ENCODE assay signal across 20 mouse cellular contexts in genomic region chr6:103345195-103345594, GRCm38 (mm10).
DNase-seq lines count a peak whose midpoint lies in the region; ATAC-seq and TF ChIP-seq lines count a peak whose summit lies in the region.
"Had no signal": no experiment of that assay in that cellular context is flagged by ENCODE, and none has a peak within 500 bp of the region (broad histone marks: within the 10 kb centered on the region; RNA-seq: fewer than 3 reads in every experiment).

No protein-coding gene starts in this region.

- peak; percentile 26 for DNase-seq in kidney, postnatal 0 days (ENCODE audit: low spot score)
- DNase-seq in kidney, postnatal 10 days = no peak
- peak; percentile 84 for DNase-seq in 416B (ENCODE audit: low read depth)
- DNase-seq in brain, adult 2 months (ENCODE audit: low read depth, low spot score) = peak; percentile 33
- no peak for DNase-seq in heart, adult 2 months
- DNase-seq in kidney, postnatal 25 days = no peak
- DNase-seq: adrenal gland, adult 2 months; cerebellum, adult 11 months; cerebellum, postnatal 36 days; heart, postnatal 10 days; kidney, postnatal 4 days; liver; thymus, adult 18-20 months had no signal

- no peak overlapping the region for H3K9ac ChIP-seq in kidney, postnatal 0 days (ENCODE audit: low read depth, low read length)
- H3K9ac ChIP-seq in intestine, embryonic 16.5 days (ENCODE audit: low read depth, low read length) = no peak overlapping the region
- H3K9ac ChIP-seq in heart, adult 2 months (ENCODE audit: low read depth, low read length) = no peak overlapping the region
- H3K9ac ChIP-seq: hindbrain, embryonic 12.5 days; lung, embryonic 15.5 days had no signal

- no peak for TF ChIP-seq POLR2A in heart, adult 2 months (IDR thresholded peaks at IDR 0.05; ENCODE audit: insufficient read depth, low read depth, low read length)

- no peak overlapping the region for H3K27ac ChIP-seq in kidney, postnatal 0 days
- no peak overlapping the region for H3K27ac ChIP-seq in intestine, embryonic 16.5 days (ENCODE audit: low read length)
- no peak overlapping the region for H3K27ac ChIP-seq in heart, adult 2 months
- H3K27ac ChIP-seq: forebrain, embryonic 10.5 days; heart, embryonic 10.5 days; hindbrain, embryonic 12.5 days; lung, embryonic 15.5 days had no signal

- no peak overlapping the region for H3K4me3 ChIP-seq in kidney, postnatal 0 days (replicated peaks; ENCODE audit: low read depth, low read length)
- no peak overlapping the region for H3K4me3 ChIP-seq in intestine, embryonic 16.5 days (ENCODE audit: low read length)
- no peak overlapping the region for H3K4me3 ChIP-seq in heart, adult 2 months
- H3K4me3 ChIP-seq: forebrain, embryonic 10.5 days; heart, embryonic 10.5 days; hindbrain, embryonic 12.5 days; lung, embryonic 15.5 days had no signal

- H3K36me3 ChIP-seq in kidney, postnatal 0 days (ENCODE audit: insufficient read depth, low read length) = no peaks in the 10 kb centered on the region
- no peaks in the 10 kb centered on the region for H3K36me3 ChIP-seq in intestine, embryonic 16.5 days (ENCODE audit: control insufficient read depth, insufficient read depth, low read length)
- H3K36me3 ChIP-seq in heart, adult 2 months (ENCODE audit: control insufficient read depth, insufficient read depth, low read length) = no peaks in the 10 kb centered on the region
- H3K36me3 ChIP-seq: forebrain, embryonic 10.5 days; G1E; heart, embryonic 10.5 days; hindbrain, embryonic 12.5 days; lung, embryonic 15.5 days had no signal

- no peak overlapping the region for H3K4me2 ChIP-seq in kidney, postnatal 0 days (ENCODE audit: low read length)
- no peak overlapping the region for H3K4me2 ChIP-seq in intestine, embryonic 16.5 days (ENCODE audit: low read depth, low read length)
- H3K4me2 ChIP-seq: hindbrain, embryonic 12.5 days; lung, embryonic 15.5 days had no signal

- no peak for TF ChIP-seq EP300 in heart, adult 2 months (IDR thresholded peaks at IDR 0.05; ENCODE audit: insufficient read depth, low read depth, low read length)

- 69% methylated on average over 3 of the region's 3 CpGs for WGBS in kidney, postnatal 0 days
- WGBS in intestine, embryonic 16.5 days = 58% methylated on average over 3 of the region's 3 CpGs
- 75% methylated on average over 3 of the region's 3 CpGs for WGBS in heart, adult 2 months

- intact Hi-C loops in heart, adult 2 months (cut with DNase I) = no loop called here

- no peak for ATAC-seq in kidney, postnatal 0 days (replicated peaks; ENCODE audit: low FRiP score, low read depth)
- ATAC-seq in intestine, embryonic 16.5 days = peak; percentile 67; the same call in 1 of the 2 replicates
- ATAC-seq in megakaryocyte-erythroid progenitor cell, adult 5-6 weeks (replicated peaks; ENCODE audit: low FRiP score, low TSS enrichment, poor library complexity, severe bottlenecking) = no peak

- H3K4me1 ChIP-seq in kidney, postnatal 0 days (replicated peaks; ENCODE audit: insufficient read depth, low read length) = no peaks in the 10 kb centered on the region
- no peaks in the 10 kb centered on the region for H3K4me1 ChIP-seq in intestine, embryonic 16.5 days (ENCODE audit: control insufficient read depth, insufficient read depth, low read length)
- H3K4me1 ChIP-seq in heart, adult 2 months (ENCODE audit: control insufficient read depth, insufficient read depth, low read length) = no peaks in the 10 kb centered on the region
- H3K4me1 ChIP-seq: heart, embryonic 10.5 days; hindbrain, embryonic 12.5 days; lung, embryonic 15.5 days had no signal

- no peaks in the 10 kb centered on the region for H3K9me3 ChIP-seq in kidney, postnatal 0 days (replicated peaks; ENCODE audit: low read length)
- H3K9me3 ChIP-seq in intestine, embryonic 16.5 days (ENCODE audit: control insufficient read depth, low read length) = no peaks in the 10 kb centered on the region
- H3K9me3 ChIP-seq: forebrain, embryonic 10.5 days; heart, embryonic 10.5 days; hindbrain, embryonic 12.5 days; lung, embryonic 15.5 days had no signal

- no peaks in the 10 kb centered on the region for H3K27me3 ChIP-seq in kidney, postnatal 0 days (ENCODE audit: insufficient read depth, low read length)
- no peaks in the 10 kb centered on the region for H3K27me3 ChIP-seq in intestine, embryonic 16.5 days (replicated peaks; ENCODE audit: control insufficient read depth, insufficient read depth, low read length)
- no peaks in the 10 kb centered on the region for H3K27me3 ChIP-seq in heart, adult 2 months (ENCODE audit: control insufficient read depth, insufficient read depth, low read length)
- H3K27me3 ChIP-seq: hindbrain, embryonic 12.5 days; lung, embryonic 15.5 days had no signal

- no peaks in the 10 kb centered on the region for H3K79me2 ChIP-seq in heart, adult 2 months (replicated peaks; ENCODE audit: control insufficient read depth, insufficient read depth, low read length)

- no peak for TF ChIP-seq CTCF in kidney, postnatal 0 days (IDR thresholded peaks at IDR 0.05; ENCODE audit: low read depth)
- TF ChIP-seq CTCF in heart, adult 2 months (IDR thresholded peaks at IDR 0.05) = no peak

Comparison
In these comparisons a context has a peak if more than half of its experiments do, and no peak if none do; other contexts are left out.
1. DNase-seq: peak in kidney, postnatal 0 days (single experiment), 416B (single experiment) and brain, adult 2 months (single experiment); none in kidney, postnatal 10 days (single experiment), heart, adult 2 months (0 of 2) and kidney, postnatal 25 days (0 of 2).